Mouse (Mus musculus) midbrain, embryonic 13.5 days (tissue): ENCODE measurements around the gene Dhrs9. TPM values are rescaled to one million over a fixed set of nuclear protein-coding genes. Genes with fewer than 3 reads are reported as not detected.

ENCODE experiments used
- ATAC-seq: fragments of 200-750 bp; cut with Nextera tagmentation; 2 replicates; pipeline ENCODE4 v1.8.0; 2017; ENCODE audit warnings: mild to moderate bottlenecking, moderate TSS enrichment, moderate library complexity
- H3K27ac ChIP-seq: fragments of 300-500 bp; sonication (generic); 2 replicates; pipeline ENCODE4 v1.5.1; 2015; ENCODE audit warnings: inconsistent platforms, mild to moderate bottlenecking, moderate library complexity
- H3K27me3 ChIP-seq: fragments of 300-500 bp; sonication (generic); 2 replicates; pipeline ENCODE4 v1.6.1; 2015; ENCODE audit warnings: mild to moderate bottlenecking, inconsistent platforms
- H3K36me3 ChIP-seq: fragments of 300-500 bp; sonication (generic); 2 replicates; pipeline ENCODE4 v1.6.1; 2015; ENCODE audit warnings: mild to moderate bottlenecking, inconsistent platforms
- H3K4me1 ChIP-seq: fragments of 300-500 bp; sonication (generic); replicated peaks from 2 replicates; pipeline ENCODE4 v1.6.1; 2015; ENCODE audit warnings: inconsistent platforms
- H3K4me2 ChIP-seq: fragments of 300-500 bp; sonication (generic); replicated peaks from 2 replicates; pipeline ENCODE4 v1.6.1; 2015; ENCODE audit warnings: moderate library complexity, mild to moderate bottlenecking, inconsistent platforms
- H3K4me3 ChIP-seq: fragments of 300-500 bp; sonication (generic); replicated peaks from 2 replicates; pipeline ENCODE4 v1.5.1; 2015; ENCODE audit warnings: mild to moderate bottlenecking, inconsistent platforms
- H3K9ac ChIP-seq: fragments of 300-500 bp; sonication (generic); replicated peaks from 2 replicates; pipeline ENCODE4 v1.6.1; 2015; ENCODE audit warnings: mild to moderate bottlenecking, inconsistent platforms
- H3K9me3 ChIP-seq: fragments of 300-500 bp; sonication (generic); 2 replicates; pipeline ENCODE4 v1.6.1; 2016; ENCODE audit warnings: mild to moderate bottlenecking, inconsistent platforms
- WGBS: fragments of 180-500 bp; shearing (Covaris S2); methylation state at CpG from one replicate; pipeline ENCODE4 v1.1.7; 2015; 5-methylcytosine and 5-hydroxymethylcytosine counted together
- polyA plus RNA-seq: library from polyadenylated mRNA; unstranded; fragments of >200 nt; fragmentation: Nextera tagmentation; extraction: Ambion mirVana; gene quantifications from 2 replicates; pipeline ENCODE4 v1.2.1, GENCODE M21; 2015

The Dhrs9 gene
- polyA plus RNA-seq, 1 experiment from 2014 or later: not detected

DNA sequence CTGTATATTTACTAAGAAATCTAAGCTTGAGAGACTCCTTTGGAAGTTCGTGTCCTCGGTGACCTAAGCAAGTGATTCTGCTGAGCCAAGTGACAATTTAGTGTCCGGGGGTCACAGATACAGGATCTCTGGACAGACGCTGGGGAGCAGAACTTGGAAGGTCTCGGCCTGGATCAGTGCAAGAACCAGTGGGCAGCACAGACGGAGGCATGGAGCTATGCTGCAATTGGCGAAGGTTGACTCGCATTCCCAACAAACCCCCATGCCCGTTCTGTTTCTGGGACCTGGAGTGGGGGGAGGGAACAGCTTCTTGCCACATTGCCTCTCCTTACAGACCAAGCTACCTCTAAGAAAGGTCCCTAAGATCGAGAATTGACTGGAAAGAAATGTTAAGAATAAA lies 46.9 kb downstream of the Dhrs9 start:
- no peaks in the 10 kb centered on the region for H3K9me3 ChIP-seq
- no peak overlapping the region for H3K4me2 ChIP-seq
- peaks cover 27% of the 10 kb centered on the region for H3K27me3 ChIP-seq
- no peak overlapping the region for H3K9ac ChIP-seq
- no peak for ATAC-seq
- H3K36me3 ChIP-seq: no peaks in the 10 kb centered on the region
- WGBS: 94% methylated on average over 10 of the region's 10 CpGs
- H3K4me3 ChIP-seq: no peak overlapping the region
- H3K27ac ChIP-seq: no peak overlapping the region
- H3K4me1 ChIP-seq: no peaks in the 10 kb centered on the region

GRCm38 (mm10) chr2:69428116-69428515 lies 47.9 kb downstream of the Dhrs9 start:
- H3K9me3 ChIP-seq: no peaks in the 10 kb centered on the region
- ATAC-seq: peak; percentile 75; the same call in 1 of the 2 replicates
- no peak overlapping the region for H3K4me3 ChIP-seq

DNA sequence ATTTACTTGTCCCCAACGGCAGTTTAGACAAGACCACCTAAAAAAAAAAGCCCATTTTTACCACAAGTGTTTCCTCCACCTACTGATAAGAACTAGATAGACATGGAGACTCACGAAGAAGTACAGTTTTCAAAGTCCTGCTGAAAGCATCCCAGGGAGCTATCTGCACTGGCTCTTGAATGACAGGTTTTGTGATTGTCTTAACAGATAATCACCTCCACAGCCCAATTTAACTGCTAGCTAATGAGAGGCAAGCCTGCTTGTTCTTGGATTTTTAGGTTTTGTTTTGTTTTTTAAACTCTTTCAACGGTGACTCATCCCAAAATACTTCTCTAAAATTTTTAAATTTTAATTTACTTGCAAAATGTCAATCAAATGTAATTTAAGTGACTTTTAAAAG lies 61.4 kb downstream of the Dhrs9 start:
- WGBS: 84% methylated on average over 3 of the region's 3 CpGs
- H3K36me3 ChIP-seq: no peaks in the 10 kb centered on the region; the same call in 1 of the 2 replicates
- no peak for ATAC-seq
- H3K4me3 ChIP-seq: no peak overlapping the region
- peaks cover 3% of the 10 kb centered on the region; the same call in 1 of the 2 replicates for H3K4me1 ChIP-seq
- H3K9ac ChIP-seq: no peak overlapping the region
- H3K9me3 ChIP-seq: no peaks in the 10 kb centered on the region
- no peak overlapping the region for H3K27ac ChIP-seq
- H3K27me3 ChIP-seq: no peaks in the 10 kb centered on the region
- H3K4me2 ChIP-seq: no peak overlapping the region

More at GRCm38 (mm10) chr2:69428116-69428515, 47.9 kb downstream of the Dhrs9 start:
- WGBS: 35% methylated on average over 3 of the region's 3 CpGs
- no peaks in the 10 kb centered on the region for H3K36me3 ChIP-seq
- no peaks in the 10 kb centered on the region for H3K4me1 ChIP-seq
- no peak overlapping the region for H3K9ac ChIP-seq
- no peak overlapping the region for H3K27ac ChIP-seq
- peaks cover 17% of the 10 kb centered on the region for H3K27me3 ChIP-seq
- no peak overlapping the region for H3K4me2 ChIP-seq

GRCm38 (mm10) chr2:69445896-69446472 lies 65.7 kb downstream of the Dhrs9 start:
- no peak overlapping the region for H3K27ac ChIP-seq
- no peaks in the 10 kb centered on the region for H3K9me3 ChIP-seq
- no peaks in the 10 kb centered on the region for H3K27me3 ChIP-seq
- H3K36me3 ChIP-seq: no peaks in the 10 kb centered on the region; the same call in 1 of the 2 replicates
- H3K4me1 ChIP-seq: peaks cover 3% of the 10 kb centered on the region; the same call in 1 of the 2 replicates
- 70% methylated on average over 4 of the region's 4 CpGs for WGBS
- H3K4me3 ChIP-seq: no peak overlapping the region
- H3K4me2 ChIP-seq: no peak overlapping the region
- no peak for ATAC-seq
- H3K9ac ChIP-seq: no peak overlapping the region

DNA sequence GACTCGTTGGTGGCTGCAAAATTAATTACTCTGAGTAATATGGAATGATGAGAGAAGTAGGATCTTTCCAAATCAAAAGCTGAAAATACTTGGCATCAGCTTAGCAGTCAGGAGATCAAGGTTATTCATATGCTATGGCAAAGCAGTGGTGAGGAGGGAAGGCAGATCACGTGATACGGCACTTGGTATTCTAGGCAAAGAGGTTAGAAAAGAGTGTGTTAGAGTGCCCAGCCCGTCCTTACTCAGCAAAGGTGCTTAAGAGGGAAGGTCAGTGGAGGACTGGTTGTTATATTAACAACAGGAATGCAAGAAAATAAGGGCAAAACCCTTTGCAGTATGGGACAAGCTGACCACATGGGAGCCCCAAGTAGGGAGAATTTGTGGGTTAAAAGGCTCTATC lies 68.3 kb downstream of the Dhrs9 start:
- no peak for ATAC-seq
- Histone ChIP-seq H3K4me2 (no peak overlapping the region), H3K9ac (no peak overlapping the region), H3K9me3 (no peaks in the 10 kb centered on the region), H3K27ac (no peak overlapping the region), H3K36me3 (no peaks in the 10 kb centered on the region; the same call in 1 of the 2 replicates), H3K4me3 (no peak overlapping the region), H3K4me1 (peaks cover 3% of the 10 kb centered on the region; the same call in 1 of the 2 replicates), H3K27me3 (no peaks in the 10 kb centered on the region)
- 91% methylated on average over 4 of the region's 4 CpGs for WGBS

DNA sequence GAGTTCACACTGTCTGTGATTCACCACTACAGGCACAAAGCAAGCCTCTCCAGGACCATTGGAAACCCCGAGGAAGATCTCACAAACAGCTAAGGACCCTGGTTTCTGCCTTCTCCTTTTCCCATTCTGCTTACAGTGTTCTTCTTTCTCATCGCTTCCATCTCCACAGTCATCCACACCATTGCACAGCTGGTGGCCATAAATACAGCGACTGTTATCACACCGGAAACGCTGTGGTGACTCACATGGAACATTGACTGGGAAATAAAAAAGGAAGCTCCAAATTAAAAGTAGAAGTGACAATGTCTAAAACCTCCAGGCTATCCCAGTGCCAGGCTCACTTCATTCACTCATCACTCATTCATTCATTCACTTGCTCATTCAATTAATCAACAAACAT lies 70.9 kb downstream of the Dhrs9 start:
- Histone ChIP-seq H3K36me3 (peaks cover 4% of the 10 kb centered on the region; the same call in 1 of the 2 replicates), H3K4me1 (peaks cover under 1% of the 10 kb centered on the region; the same call in 1 of the 2 replicates), H3K27ac (no peak overlapping the region), H3K4me3 (no peak overlapping the region), H3K4me2 (no peak overlapping the region), H3K9me3 (no peaks in the 10 kb centered on the region), H3K27me3 (no peaks in the 10 kb centered on the region), H3K9ac (no peak overlapping the region)
- no peak for ATAC-seq
- 95% methylated on average over 5 of the region's 5 CpGs for WGBS

Other genes with a start within 250 kb of the Dhrs9 start
- 0.50 and 1.2 TPM in 2 replicates for gene Nostrin, start 244.6 kb upstream of the Dhrs9 start, polyA plus RNA-seq
- 87.8 and 88.3 TPM in 2 replicates for gene Spc25, start 174.3 kb upstream of the Dhrs9 start, polyA plus RNA-seq
- not detected in 2 replicates for gene G6pc2, start 169.4 kb upstream of the Dhrs9 start, polyA plus RNA-seq
- not detected in 2 replicates for gene Abcb11, start 37.8 kb upstream of the Dhrs9 start, polyA plus RNA-seq
- 2.2 and 3.7 TPM in 2 replicates for gene Lrp2, start 205.6 kb downstream of the Dhrs9 start, polyA plus RNA-seq